Comparison of ENCODE assay signal across 8 mouse cellular contexts in the genomic region with DNA sequence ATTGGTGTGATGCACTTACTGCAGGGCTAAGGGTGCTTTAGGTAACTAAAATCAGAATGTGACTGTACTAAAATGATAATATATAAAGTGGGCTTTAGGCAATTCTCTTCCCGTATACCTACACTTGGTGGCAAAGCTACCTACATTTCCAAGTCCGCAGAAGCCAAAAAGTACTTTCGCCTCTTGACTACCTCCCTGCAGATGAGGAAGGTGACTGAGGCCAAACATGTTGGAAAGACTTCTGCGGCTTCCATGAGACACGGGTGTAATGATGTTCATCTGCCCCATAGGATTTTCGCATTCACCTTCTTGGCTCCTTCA. TPM values are rescaled to one million over a fixed set of nuclear protein-coding genes. Genes with fewer than 3 reads are reported as not detected.
DNase-seq lines count a peak whose midpoint lies in the region; ATAC-seq and TF ChIP-seq lines count a peak whose summit lies in the region.

No protein-coding gene starts in this region.

- in situ Hi-C loops in ES-E14 (cut with MboI; ENCODE audit: low sequenced_read_pairs in 2 of 2, unreplicated experiment in 2 of 2), result no loop called here

- peaks cover 32% of the 10 kb centered on the region for H3K4me1 ChIP-seq in heart, embryonic 11.5 days (ENCODE audit: control insufficient read depth, insufficient read depth, low read length)
- H3K4me1 ChIP-seq in ES-E14 (ENCODE audit: control insufficient read depth in 2 of 2, insufficient read depth in 2 of 2, low read length in 2 of 2, poor library complexity in 1 of 2), result no peaks in the 10 kb centered on the region; a peak in 1 of 4 replicates
- peaks cover 26% of the 10 kb centered on the region; the same call in 1 of the 2 replicates for H3K4me1 ChIP-seq in heart, postnatal 0 days (ENCODE audit: control insufficient read depth, insufficient read depth)
- H3K4me1 ChIP-seq in lung, postnatal 0 days (ENCODE audit: insufficient read depth, low read depth, low read length), result peaks cover 17% of the 10 kb centered on the region

- H3K9ac ChIP-seq in heart, embryonic 11.5 days (ENCODE audit: low read depth, low read length), result peak overlapping the region; percentile 90
- peak overlapping the region; percentile 61 for H3K9ac ChIP-seq in ES-E14 (ENCODE audit: insufficient read depth, low read depth, low read length, poor library complexity, severe bottlenecking)
- H3K9ac ChIP-seq in heart, postnatal 0 days (replicated peaks; ENCODE audit: low read depth, low read length), result peak overlapping the region; percentile 77; the same call in 1 of the 2 replicates
- H3K9ac ChIP-seq in lung, postnatal 0 days (replicated peaks; ENCODE audit: low read depth), result peak overlapping the region; percentile 70

- H3K27me3 ChIP-seq in heart, embryonic 11.5 days (ENCODE audit: control insufficient read depth, insufficient read depth, low read length), result no peaks in the 10 kb centered on the region
- no peaks in the 10 kb centered on the region for H3K27me3 ChIP-seq in heart, postnatal 0 days (ENCODE audit: control insufficient read depth, insufficient read depth, low read length)
- no peaks in the 10 kb centered on the region for H3K27me3 ChIP-seq in lung, postnatal 0 days (replicated peaks; ENCODE audit: insufficient read depth, low read length)

- no peak for ATAC-seq in heart, embryonic 11.5 days (replicated peaks; ENCODE audit: insufficient number of reproducible peaks, low FRiP score, low TSS enrichment)
- ATAC-seq in heart, postnatal 0 days (ENCODE audit: insufficient read depth, low read depth), result no peak
- no peak for ATAC-seq in lung, postnatal 0 days

- WGBS in heart, embryonic 11.5 days (ENCODE audit: insufficient replicate concordance), result 13% methylated on average over 6 of the region's 6 CpGs
- 13% methylated on average over 6 of the region's 6 CpGs for WGBS in heart, postnatal 0 days
- WGBS in lung, postnatal 0 days, result 10% methylated on average over 6 of the region's 6 CpGs

- 0 out of 2 replicates have a peak, but pooled peaks cover 2% of the 10 kb centered on the region for H3K36me3 ChIP-seq in heart, embryonic 11.5 days (ENCODE audit: control insufficient read depth, insufficient read depth, low read length)
- no peaks in the 10 kb centered on the region for H3K36me3 ChIP-seq in ES-E14 (ENCODE audit: control insufficient read depth, insufficient read depth, low read length, poor library complexity, severe bottlenecking)
- peaks cover 11% of the 10 kb centered on the region for H3K36me3 ChIP-seq in heart, postnatal 0 days (replicated peaks; ENCODE audit: control insufficient read depth, insufficient read depth, low read length)
- no peaks in the 10 kb centered on the region for H3K36me3 ChIP-seq in lung, postnatal 0 days (ENCODE audit: insufficient read depth, low read length)

- no peak for DNase-seq in heart, postnatal 10 days
- DNase-seq in ES-E14 (ENCODE audit: low read depth, low spot score), result no peak
- DNase-seq in heart, postnatal 0 days (ENCODE audit: low spot score), result no peak
- no peak for DNase-seq in lung, postnatal 0 days (ENCODE audit: low spot score)
- no peak for DNase-seq in spleen, postnatal 36 days (ENCODE audit: low spot score in 2 of 2)
- no peak for DNase-seq in yolk sac, embryonic 10.5 days (ENCODE audit: low spot score)
- no peak for DNase-seq in layer of hippocampus, adult 9-10 months (ENCODE audit: low spot score)

- no peak for TF ChIP-seq CTCF in heart, postnatal 0 days (IDR thresholded peaks at IDR 0.05; ENCODE audit: low read depth)
- no peak for TF ChIP-seq CTCF in lung, postnatal 0 days (IDR thresholded peaks at IDR 0.05)

- peak overlapping the region; percentile 92 for H3K4me2 ChIP-seq in heart, embryonic 11.5 days
- H3K4me2 ChIP-seq in heart, postnatal 0 days (ENCODE audit: low read depth, low read length), result peak overlapping the region; percentile 90
- peak overlapping the region; percentile 95 for H3K4me2 ChIP-seq in lung, postnatal 0 days (replicated peaks; ENCODE audit: low read depth, low read length)

- TF ChIP-seq EP300 in heart, postnatal 0 days (IDR thresholded peaks at IDR 0.05; ENCODE audit: low read depth), result no peak
- no peak for TF ChIP-seq EP300 in lung, postnatal 0 days (IDR thresholded peaks at IDR 0.05)

- H3K4me3 ChIP-seq in heart, embryonic 11.5 days (ENCODE audit: low read depth, low read length), result peak overlapping the region; percentile 95
- peak overlapping the region; percentile 69 to 95 for H3K4me3 ChIP-seq in ES-E14 (ENCODE audit: insufficient read depth in 1 of 2, low read depth in 1 of 2, low read length in 2 of 2, poor library complexity in 1 of 2, severe bottlenecking in 1 of 2)
- peak overlapping the region; percentile 81 for H3K4me3 ChIP-seq in heart, postnatal 0 days (ENCODE audit: low read depth, low read length)
- peak overlapping the region; percentile 90 for H3K4me3 ChIP-seq in lung, postnatal 0 days (ENCODE audit: low read depth, low read length)

- intact Hi-C loops in heart, postnatal 10 days (cut with DNase I), result loop anchor here (5.0 kb wide), 1 partner anchor 279 kb away; a partner anchor contains a TSS

- H3K27ac ChIP-seq in heart, embryonic 11.5 days (ENCODE audit: low read depth, low read length), result peak overlapping the region; percentile 43
- H3K27ac ChIP-seq in ES-E14 (ENCODE audit: insufficient read depth, low read depth, low read length, poor library complexity, severe bottlenecking), result no peak overlapping the region; the same call in 1 of the 2 replicates
- H3K27ac ChIP-seq in heart, postnatal 0 days (ENCODE audit: low read depth), result peak overlapping the region; percentile 45
- H3K27ac ChIP-seq in lung, postnatal 0 days (ENCODE audit: low read length), result peak overlapping the region; percentile 86

- no peaks in the 10 kb centered on the region for H3K9me3 ChIP-seq in heart, embryonic 11.5 days (replicated peaks; ENCODE audit: control insufficient read depth, low read length)
- H3K9me3 ChIP-seq in ES-E14 (ENCODE audit: control insufficient read depth, insufficient read depth, low read depth, low read length), result no peaks in the 10 kb centered on the region
- no peaks in the 10 kb centered on the region for H3K9me3 ChIP-seq in heart, postnatal 0 days (replicated peaks; ENCODE audit: control insufficient read depth, low read length)
- H3K9me3 ChIP-seq in lung, postnatal 0 days (ENCODE audit: low read length), result no peaks in the 10 kb centered on the region

TF ChIP-seq in ES-E14, 5 proteins besides CTCF, POLR2A, EP300 and RAD21:
- no peak for TF ChIP-seq CHD2 (IDR thresholded peaks at IDR 0.05; ENCODE audit: low read depth, low read length)

RNA-seq across cellular contexts. Expression of a gene that starts 0.7 kb away (rescaled TPM):
- 20.2 and 28.7 TPM in 2 replicates for polyA plus RNA-seq in heart, embryonic 11.5 days (2014; fragmentation: Nextera tagmentation; extraction: Ambion mirVana)
- total RNA-seq in heart, postnatal 10 days (2021), result 10 to 100 TPM; 24.3 to 26.9 TPM
- 21.2 and 30.5 TPM in 2 replicates for total RNA-seq in ES-E14 (2012; rRNA removed)
- total RNA-seq in heart, postnatal 0 days (2014; rRNA removed; ENCODE audit: low replicate concordance), result 33.5 and 34.4 TPM in 2 replicates
- 6.7 and 7.4 TPM in 2 replicates for polyA plus RNA-seq in heart, postnatal 0 days (2015; fragmentation: Nextera tagmentation; extraction: Ambion mirVana)
- polyA plus RNA-seq in lung, postnatal 0 days (2015; fragmentation: Nextera tagmentation; extraction: Ambion mirVana), result 30.8 and 34.2 TPM in 2 replicates

RNA-seq across cellular contexts. Expression of a gene that starts 26.5 kb away (rescaled TPM):
- 242 TPM in 2 replicates for polyA plus RNA-seq in heart, embryonic 11.5 days (2014; fragmentation: Nextera tagmentation; extraction: Ambion mirVana)
- total RNA-seq in heart, postnatal 10 days (2021), result 10 to 100 TPM; 78.2 to 80.3 TPM
- total RNA-seq in ES-E14 (2012; rRNA removed), result 172 and 248 TPM in 2 replicates
- total RNA-seq in heart, postnatal 0 days (2014; rRNA removed; ENCODE audit: low replicate concordance), result 82.6 and 104 TPM in 2 replicates
- polyA plus RNA-seq in heart, postnatal 0 days (2015; fragmentation: Nextera tagmentation; extraction: Ambion mirVana), result 177 and 180 TPM in 2 replicates
- polyA plus RNA-seq in lung, postnatal 0 days (2015; fragmentation: Nextera tagmentation; extraction: Ambion mirVana), result 156 and 163 TPM in 2 replicates

RNA-seq across cellular contexts. Expression of a gene that starts 56.8 kb away (rescaled TPM):
- 1.0 and 1.1 TPM in 2 replicates for polyA plus RNA-seq in heart, embryonic 11.5 days (2014; fragmentation: Nextera tagmentation; extraction: Ambion mirVana)
- total RNA-seq in heart, postnatal 10 days (2021), result under 1 TPM; 0.64 to 0.65 TPM
- 0.62 and 1.6 TPM in 2 replicates for total RNA-seq in ES-E14 (2012; rRNA removed)
- 1.8 and 2.0 TPM in 2 replicates for total RNA-seq in heart, postnatal 0 days (2014; rRNA removed; ENCODE audit: low replicate concordance)
- 0.56 and 0.65 TPM in 2 replicates for polyA plus RNA-seq in heart, postnatal 0 days (2015; fragmentation: Nextera tagmentation; extraction: Ambion mirVana)
- polyA plus RNA-seq in lung, postnatal 0 days (2015; fragmentation: Nextera tagmentation; extraction: Ambion mirVana), result not detected in 2 replicates
